Mouse (Mus musculus): ENCODE measurements around the gene 4922502D21Rik. TPM values are rescaled to one million over a fixed set of nuclear protein-coding genes. Genes with fewer than 3 reads are reported as not detected.
"Not testable (repeated sequence)": the region's sequence is repeated elsewhere in the genome, so short reads cannot be mapped to it uniquely, and the experiment has no call there.

Gene 4922502D21Rik
- polyA plus RNA-seq, 1 experiment from 2014 or later: not detected

- H3K36me3 ChIP-seq (ENCODE audit: control insufficient read depth, insufficient read depth, low read length): no peaks in the 10 kb centered on the region
- no peaks in the 10 kb centered on the region for H3K4me1 ChIP-seq (replicated peaks; ENCODE audit: control insufficient read depth, insufficient read depth, low read length)
- no peak overlapping the region for H3K4me2 ChIP-seq (ENCODE audit: low read depth, low read length)
- no peak overlapping the region for H3K4me3 ChIP-seq (ENCODE audit: low read length)
- peaks cover 9% of the 10 kb centered on the region; the same call in 1 of the 2 replicates for H3K9me3 ChIP-seq (ENCODE audit: control insufficient read depth, low read length)
- H3K9ac ChIP-seq (ENCODE audit: low read length): no peak overlapping the region
- no peak overlapping the region for H3K27ac ChIP-seq (ENCODE audit: low read length)
- H3K27me3 ChIP-seq (ENCODE audit: control insufficient read depth, insufficient read depth, low read depth, low read length): no peaks in the 10 kb centered on the region
- ATAC-seq (ENCODE audit: low read depth): no peak
- 93% methylated on average over 3 of the region's 3 CpGs for WGBS
These were observed 19.5 kb upstream of the 4922502D21Rik start for GRCm38 (mm10) chr6:129351091-129351490.

GRCm38 (mm10) chr6:129349524-129350352 is 18.1 kb upstream of the 4922502D21Rik start:
- no peaks in the 10 kb centered on the region for H3K4me1 ChIP-seq (replicated peaks; ENCODE audit: control insufficient read depth, insufficient read depth, low read length)
- H3K9ac ChIP-seq (ENCODE audit: low read length): no peak overlapping the region
- WGBS: 52% methylated on average over 4 of the region's 4 CpGs
- ATAC-seq (ENCODE audit: low read depth): peak; percentile 70; the same call in 1 of the 2 replicates
- no peaks in the 10 kb centered on the region for H3K36me3 ChIP-seq (ENCODE audit: control insufficient read depth, insufficient read depth, low read length)
- peak overlapping the region; percentile 44; the same call in 1 of the 2 replicates for H3K27ac ChIP-seq (ENCODE audit: low read length)
- no peaks in the 10 kb centered on the region for H3K27me3 ChIP-seq (ENCODE audit: control insufficient read depth, insufficient read depth, low read depth, low read length)
- no peak overlapping the region for H3K4me3 ChIP-seq (ENCODE audit: low read length)
- H3K4me2 ChIP-seq (ENCODE audit: low read depth, low read length): no peak overlapping the region
- H3K9me3 ChIP-seq (ENCODE audit: control insufficient read depth, low read length): peaks cover 9% of the 10 kb centered on the region; the same call in 1 of the 2 replicates

GRCm38 (mm10) chr6:129344408-129344807 is 12.8 kb upstream of the 4922502D21Rik start:
- H3K9ac ChIP-seq (ENCODE audit: low read length): no peak overlapping the region
- H3K36me3 ChIP-seq (ENCODE audit: control insufficient read depth, insufficient read depth, low read length): no peaks in the 10 kb centered on the region
- H3K27me3 ChIP-seq (ENCODE audit: control insufficient read depth, insufficient read depth, low read depth, low read length): no peaks in the 10 kb centered on the region
- no peak overlapping the region for H3K4me3 ChIP-seq (ENCODE audit: low read length)
- WGBS: 72% methylated on average over 3 of the region's 3 CpGs
- no peaks in the 10 kb centered on the region for H3K4me1 ChIP-seq (replicated peaks; ENCODE audit: control insufficient read depth, insufficient read depth, low read length)
- no peak overlapping the region for H3K27ac ChIP-seq (ENCODE audit: low read length)
- peaks cover 9% of the 10 kb centered on the region; the same call in 1 of the 2 replicates for H3K9me3 ChIP-seq (ENCODE audit: control insufficient read depth, low read length)
- ATAC-seq (ENCODE audit: low read depth): no peak
- no peak overlapping the region for H3K4me2 ChIP-seq (ENCODE audit: low read depth, low read length)

GRCm38 (mm10) chr6:129342391-129342790 is 10.8 kb upstream of the 4922502D21Rik start, which contains the start of gene Clec12a:
TSS of gene Clec12a (plus strand) at chr6:129342691.
- not testable (repeated sequence) for ATAC-seq (ENCODE audit: low read depth)

GRCm38 (mm10) chr6:129337751-129338150 is 6.2 kb upstream of the 4922502D21Rik start:
- H3K4me2 ChIP-seq (ENCODE audit: low read depth, low read length): no peak overlapping the region
- no peak for ATAC-seq (ENCODE audit: low read depth)
- WGBS: 44% methylated on average over 1 of the region's 1 CpGs

More at GRCm38 (mm10) chr6:129342391-129342790, 10.8 kb upstream of the 4922502D21Rik start, which contains the start of gene Clec12a:
- 71% methylated on average over 4 of the region's 4 CpGs for WGBS
- H3K27ac ChIP-seq (ENCODE audit: low read length); H3K4me3 ChIP-seq (ENCODE audit: low read length); H3K9ac ChIP-seq (ENCODE audit: low read length); H3K27me3 ChIP-seq (ENCODE audit: control insufficient read depth, insufficient read depth, low read depth, low read length); H3K4me2 ChIP-seq (ENCODE audit: low read depth, low read length); H3K36me3 ChIP-seq (ENCODE audit: control insufficient read depth, insufficient read depth, low read length); H3K4me1 ChIP-seq (replicated peaks; ENCODE audit: control insufficient read depth, insufficient read depth, low read length); H3K9me3 ChIP-seq (ENCODE audit: control insufficient read depth, low read length): not testable (repeated sequence)

GRCm38 (mm10) chr6:129333674-129334078 is 2.1 kb upstream of the 4922502D21Rik start:
- 26% methylated on average over 11 of the region's 11 CpGs for WGBS
- Histone ChIP-seq H3K4me1 (replicated peaks; ENCODE audit: control insufficient read depth, insufficient read depth, low read length) (no peaks in the 10 kb centered on the region), H3K4me3 (ENCODE audit: low read length) (no peak overlapping the region), H3K27ac (ENCODE audit: low read length) (no peak overlapping the region), H3K4me2 (ENCODE audit: low read depth, low read length) (no peak overlapping the region), H3K27me3 (ENCODE audit: control insufficient read depth, insufficient read depth, low read depth, low read length) (no peaks in the 10 kb centered on the region), H3K9me3 (ENCODE audit: control insufficient read depth, low read length) (no peaks in the 10 kb centered on the region), H3K9ac (ENCODE audit: low read length) (no peak overlapping the region), H3K36me3 (ENCODE audit: control insufficient read depth, insufficient read depth, low read length) (no peaks in the 10 kb centered on the region)
- ATAC-seq (ENCODE audit: low read depth): peak; percentile 64

More at GRCm38 (mm10) chr6:129337751-129338150, 6.2 kb upstream of the 4922502D21Rik start:
- H3K4me3 ChIP-seq (ENCODE audit: low read length): no peak overlapping the region
- H3K27ac ChIP-seq (ENCODE audit: low read length): no peak overlapping the region
- no peaks in the 10 kb centered on the region for H3K27me3 ChIP-seq (ENCODE audit: control insufficient read depth, insufficient read depth, low read depth, low read length)
- H3K4me1 ChIP-seq (replicated peaks; ENCODE audit: control insufficient read depth, insufficient read depth, low read length): no peaks in the 10 kb centered on the region
- H3K9me3 ChIP-seq (ENCODE audit: control insufficient read depth, low read length): no peaks in the 10 kb centered on the region
- no peak overlapping the region for H3K9ac ChIP-seq (ENCODE audit: low read length)
- H3K36me3 ChIP-seq (ENCODE audit: control insufficient read depth, insufficient read depth, low read length): no peaks in the 10 kb centered on the region

GRCm38 (mm10) chr6:129326568-129327150 is 4.9 kb downstream of the 4922502D21Rik start:
- 40% methylated on average over 13 of the region's 13 CpGs for WGBS
- no peaks in the 10 kb centered on the region for H3K9me3 ChIP-seq (ENCODE audit: control insufficient read depth, low read length)
- no peak overlapping the region for H3K4me3 ChIP-seq (ENCODE audit: low read length)
- H3K27me3 ChIP-seq (ENCODE audit: control insufficient read depth, insufficient read depth, low read depth, low read length): no peaks in the 10 kb centered on the region
- no peaks in the 10 kb centered on the region for H3K36me3 ChIP-seq (ENCODE audit: control insufficient read depth, insufficient read depth, low read length)
- ATAC-seq (ENCODE audit: low read depth): no peak
- H3K27ac ChIP-seq (ENCODE audit: low read length): no peak overlapping the region
- no peak overlapping the region for H3K9ac ChIP-seq (ENCODE audit: low read length)
- no peak overlapping the region for H3K4me2 ChIP-seq (ENCODE audit: low read depth, low read length)
- H3K4me1 ChIP-seq (replicated peaks; ENCODE audit: control insufficient read depth, insufficient read depth, low read length): no peaks in the 10 kb centered on the region

- no peaks in the 10 kb centered on the region for H3K9me3 ChIP-seq (ENCODE audit: control insufficient read depth, low read length)
- no peak overlapping the region for H3K27ac ChIP-seq (ENCODE audit: low read length)
- 48% methylated on average over 1 of the region's 1 CpGs for WGBS
- no peaks in the 10 kb centered on the region for H3K36me3 ChIP-seq (ENCODE audit: control insufficient read depth, insufficient read depth, low read length)
- no peak overlapping the region for H3K4me2 ChIP-seq (ENCODE audit: low read depth, low read length)
- no peak for ATAC-seq (ENCODE audit: low read depth)
- H3K27me3 ChIP-seq (ENCODE audit: control insufficient read depth, insufficient read depth, low read depth, low read length): no peaks in the 10 kb centered on the region
- H3K4me3 ChIP-seq (ENCODE audit: low read length): no peak overlapping the region
- H3K9ac ChIP-seq (ENCODE audit: low read length): no peak overlapping the region
- H3K4me1 ChIP-seq (replicated peaks; ENCODE audit: control insufficient read depth, insufficient read depth, low read length): no peaks in the 10 kb centered on the region
These were observed 5.6 kb downstream of the 4922502D21Rik start for GRCm38 (mm10) chr6:129326016-129326415.

- Histone ChIP-seq H3K36me3 (ENCODE audit: control insufficient read depth, insufficient read depth, low read length) (no peaks in the 10 kb centered on the region), H3K4me2 (ENCODE audit: low read depth, low read length) (no peak overlapping the region), H3K9me3 (ENCODE audit: control insufficient read depth, low read length) (no peaks in the 10 kb centered on the region), H3K27me3 (ENCODE audit: control insufficient read depth, insufficient read depth, low read depth, low read length) (no peaks in the 10 kb centered on the region), H3K9ac (ENCODE audit: low read length) (no peak overlapping the region), H3K4me1 (replicated peaks; ENCODE audit: control insufficient read depth, insufficient read depth, low read length) (no peaks in the 10 kb centered on the region), H3K4me3 (ENCODE audit: low read length) (no peak overlapping the region), H3K27ac (ENCODE audit: low read length) (no peak overlapping the region)
- ATAC-seq (ENCODE audit: low read depth): no peak
- WGBS: 66% methylated on average over 4 of the region's 4 CpGs
These were observed 12.3 kb downstream of the 4922502D21Rik start for GRCm38 (mm10) chr6:129319331-129319730.

Data from lung, embryonic 16.5 days (tissue).